Mouse (Mus musculus): ENCODE results near the gene Crip3.

DNA sequence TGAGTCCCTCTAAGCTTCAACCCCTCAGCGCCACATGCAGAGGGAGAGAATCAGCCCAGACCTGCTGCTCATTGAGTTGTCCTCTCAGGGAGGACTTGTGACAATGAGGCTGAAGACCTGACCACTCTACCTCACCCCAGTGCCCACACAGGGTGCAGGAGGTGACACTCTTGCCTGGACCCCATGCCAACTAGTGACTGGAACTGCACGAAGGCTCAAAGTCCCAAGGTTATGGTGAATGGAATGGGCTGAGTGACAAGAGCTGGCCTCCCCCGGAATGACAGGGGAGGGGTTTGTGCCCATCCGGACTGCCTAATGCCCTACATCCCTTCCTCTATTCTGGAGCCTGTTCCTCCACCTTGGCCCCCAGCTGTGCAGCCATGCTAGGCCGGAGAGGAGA is 24.0 kb downstream of the Crip3 start:
- TF ChIP-seq MYOD1 (IDR thresholded peaks at IDR 0.05; ENCODE audit: control insufficient read depth, insufficient read length, low read depth) (no peak), CTCF (IDR thresholded peaks at IDR 0.05; ENCODE audit: control insufficient read depth, insufficient read depth, insufficient read length) (no peak), FOSL1 (IDR thresholded peaks at IDR 0.05; ENCODE audit: insufficient read depth, low read length, poor library complexity, severe bottlenecking) (no peak), CEBPB (IDR thresholded peaks at IDR 0.05; ENCODE audit: low read depth) (no peak), MYOG (IDR thresholded peaks at IDR 0.05; ENCODE audit: control insufficient read depth, extremely low read depth, insufficient read length) (no peak), USF1 (IDR thresholded peaks at IDR 0.05; ENCODE audit: low read depth) (no peak)

Measured in C2C12 (cell line).